Mouse (Mus musculus) limb, embryonic 15.5 days (tissue): ENCODE measurements around the gene Ogfod2. TPM values are rescaled to one million over a fixed set of nuclear protein-coding genes. Genes with fewer than 3 reads are reported as not detected.

ENCODE experiments used
- ATAC-seq: fragments of 200-750 bp; cut with Nextera tagmentation; 2 replicates; pipeline ENCODE4 v1.8.0; 2017; ENCODE audit warnings: low read depth, moderate TSS enrichment; ENCODE audit not compliant: insufficient number of reproducible peaks, low FRiP score, low TSS enrichment
- H3K27ac ChIP-seq: fragments of 300-500 bp; sonication (generic); 2 replicates; pipeline ENCODE4 v1.5.1; 2015; ENCODE audit warnings: moderate library complexity, mild to moderate bottlenecking, inconsistent platforms
- H3K27me3 ChIP-seq: fragments of 300-500 bp; sonication (generic); 2 replicates; pipeline ENCODE4 v1.6.1; 2015; ENCODE audit warnings: inconsistent platforms
- H3K36me3 ChIP-seq: fragments of 300-500 bp; sonication (generic); 2 replicates; pipeline ENCODE4 v1.6.1; 2015; ENCODE audit warnings: inconsistent platforms
- H3K4me1 ChIP-seq: fragments of 300-500 bp; sonication (generic); 2 replicates; pipeline ENCODE4 v1.6.1; 2015; ENCODE audit warnings: inconsistent platforms
- H3K4me2 ChIP-seq: fragments of 300-500 bp; sonication (generic); 2 replicates; pipeline ENCODE4 v1.6.1; 2015; ENCODE audit warnings: mild to moderate bottlenecking, inconsistent platforms
- H3K4me3 ChIP-seq: fragments of 300-500 bp; sonication (generic); 2 replicates; pipeline ENCODE4 v1.5.1; 2015; ENCODE audit warnings: mild to moderate bottlenecking, inconsistent platforms
- H3K9ac ChIP-seq: fragments of 300-500 bp; sonication (generic); 2 replicates; pipeline ENCODE4 v1.6.1; 2015; ENCODE audit warnings: inconsistent platforms
- H3K9me3 ChIP-seq: fragments of 300-500 bp; sonication (generic); 2 replicates; pipeline ENCODE4 v1.6.1; 2016; ENCODE audit warnings: inconsistent platforms
- WGBS: fragments of 180-500 bp; shearing (Covaris S2); methylation state at CpG from one replicate; pipeline ENCODE4 v1.1.7; 2015; 5-methylcytosine and 5-hydroxymethylcytosine counted together
- polyA plus RNA-seq: library from polyadenylated mRNA; unstranded; fragments of >200 nt; fragmentation: Nextera tagmentation; extraction: Ambion mirVana; gene quantifications from 2 replicates; pipeline ENCODE4 v1.2.1, GENCODE M21; 2015

The Ogfod2 gene
- polyA plus RNA-seq: 24.8 and 26.4 TPM in 2 replicates

GRCm38 (mm10) chr5:124111742-124112497, at the start of gene Ogfod2:
Gene Ogfod2, plus strand, starts transcription at chr5:124112297.
- H3K4me3 ChIP-seq: peak within 1 kb of the TSS; percentile 73
- WGBS: under 1% methylated on average over 66 of the region's 66 CpGs
- peak; percentile 99 for ATAC-seq
- peak within 1 kb of the TSS; percentile 92 for H3K4me2 ChIP-seq
- H3K9ac ChIP-seq: peak within 1 kb of the TSS; percentile 61
- H3K9me3 ChIP-seq: no peaks in the 10 kb centered on the region
- no peaks in the 10 kb centered on the region for H3K27me3 ChIP-seq
- peaks cover 10% of the 10 kb centered on the region; the same call in 1 of the 2 replicates for H3K36me3 ChIP-seq
- H3K27ac ChIP-seq: peak within 1 kb of the TSS; percentile 90
- peaks cover 29% of the 10 kb centered on the region for H3K4me1 ChIP-seq

- no peaks in the 10 kb centered on the region for H3K36me3 ChIP-seq
- no peak overlapping the region for H3K9ac ChIP-seq
- no peaks in the 10 kb centered on the region for H3K27me3 ChIP-seq
- no peak overlapping the region for H3K27ac ChIP-seq
- no peak overlapping the region for H3K4me3 ChIP-seq
- no peaks in the 10 kb centered on the region for H3K9me3 ChIP-seq
- ATAC-seq: no peak
- WGBS: 82% methylated on average over 3 of the region's 3 CpGs
- H3K4me1 ChIP-seq: 0 out of 2 replicates have a peak, but pooled peaks cover 3% of the 10 kb centered on the region
- H3K4me2 ChIP-seq: no peak overlapping the region
Observed at GRCm38 (mm10) chr5:124069657-124070056, 42.4 kb upstream of the Ogfod2 start.

DNA sequence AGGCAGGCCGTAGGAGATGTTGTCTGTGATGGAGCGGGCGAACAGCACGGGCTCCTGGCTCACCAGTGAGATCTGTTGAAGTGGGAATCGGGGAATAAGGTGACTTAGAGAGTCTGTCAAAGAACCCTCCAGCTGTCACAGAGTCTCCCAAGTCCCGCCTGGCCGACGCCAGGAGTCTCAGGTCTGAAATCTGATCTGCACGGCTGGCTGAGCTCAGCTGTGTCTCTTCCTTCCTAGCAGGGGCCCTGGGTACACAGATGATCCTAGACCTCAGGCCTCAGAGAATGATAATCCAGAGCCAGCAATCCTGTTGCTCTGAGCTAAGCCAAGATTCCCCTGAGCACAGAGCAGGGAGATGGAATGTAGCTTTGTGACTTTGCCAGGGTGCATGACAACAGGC, 38.4 kb upstream of the Ogfod2 start:
- H3K9me3 ChIP-seq: no peaks in the 10 kb centered on the region
- no peak overlapping the region for H3K4me3 ChIP-seq
- WGBS: 47% methylated on average over 9 of the region's 9 CpGs
- no peaks in the 10 kb centered on the region; the same call in 1 of the 2 replicates for H3K27me3 ChIP-seq
- H3K4me2 ChIP-seq: no peak overlapping the region
- no peaks in the 10 kb centered on the region for H3K36me3 ChIP-seq
- H3K9ac ChIP-seq: no peak overlapping the region
- peaks cover 26% of the 10 kb centered on the region for H3K4me1 ChIP-seq
- 0 out of 2 replicates have a peak, but pooled peaks have one; percentile 5 for ATAC-seq
- no peak overlapping the region for H3K27ac ChIP-seq

DNA sequence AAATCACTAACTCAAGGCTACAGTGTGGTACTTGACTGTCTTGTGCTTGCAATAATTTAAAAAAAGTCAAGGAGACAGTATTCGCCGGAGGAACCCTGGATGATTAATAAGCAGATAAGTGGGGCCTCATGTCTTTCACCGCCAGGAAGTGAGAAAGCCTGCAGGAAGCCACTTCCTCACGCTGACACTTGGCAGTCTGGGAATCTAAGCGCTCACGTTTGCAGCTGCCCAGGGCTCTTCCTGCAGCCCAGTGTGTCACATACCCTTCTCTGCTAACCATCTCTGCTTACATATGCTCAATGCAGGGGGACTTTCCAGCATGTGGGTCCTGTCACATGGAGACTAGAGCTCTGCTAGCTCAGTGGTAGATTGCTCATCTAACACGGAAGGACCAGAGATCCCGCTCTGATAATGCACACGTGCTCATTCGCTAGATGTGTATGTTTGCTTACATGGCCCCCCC, 37.2 kb upstream of the Ogfod2 start:
- Histone ChIP-seq H3K36me3 (no peaks in the 10 kb centered on the region), H3K27me3 (no peaks in the 10 kb centered on the region; the same call in 1 of the 2 replicates), H3K9me3 (no peaks in the 10 kb centered on the region), H3K4me1 (peaks cover 35% of the 10 kb centered on the region), H3K27ac (no peak overlapping the region), H3K4me3 (no peak overlapping the region), H3K4me2 (no peak overlapping the region), H3K9ac (no peak overlapping the region)
- 41% methylated on average over 10 of the region's 10 CpGs for WGBS
- peak; percentile 12; the same call in 1 of the 2 replicates for ATAC-seq

- ATAC-seq: no peak
- H3K4me1 ChIP-seq: peaks cover 35% of the 10 kb centered on the region
- H3K9ac ChIP-seq: no peak overlapping the region
- no peaks in the 10 kb centered on the region for H3K36me3 ChIP-seq
- no peak overlapping the region for H3K27ac ChIP-seq
- no peak overlapping the region for H3K4me3 ChIP-seq
- no peaks in the 10 kb centered on the region; the same call in 1 of the 2 replicates for H3K27me3 ChIP-seq
- H3K9me3 ChIP-seq: no peaks in the 10 kb centered on the region
- WGBS: 62% methylated on average over 9 of the region's 9 CpGs
- no peak overlapping the region for H3K4me2 ChIP-seq
Observed at GRCm38 (mm10) chr5:124075716-124076115, 36.4 kb upstream of the Ogfod2 start.

- no peak overlapping the region for H3K4me2 ChIP-seq
- H3K27ac ChIP-seq: no peak overlapping the region
- no peak overlapping the region for H3K4me3 ChIP-seq
- H3K9me3 ChIP-seq: no peaks in the 10 kb centered on the region
- H3K27me3 ChIP-seq: no peaks in the 10 kb centered on the region; the same call in 1 of the 2 replicates
- ATAC-seq: no peak
- H3K4me1 ChIP-seq: peaks cover 35% of the 10 kb centered on the region
- H3K36me3 ChIP-seq: no peaks in the 10 kb centered on the region
- no peak overlapping the region for H3K9ac ChIP-seq
- WGBS: 46% methylated on average over 9 of the region's 9 CpGs
Observed at GRCm38 (mm10) chr5:124076559-124076958, 35.5 kb upstream of the Ogfod2 start.

DNA sequence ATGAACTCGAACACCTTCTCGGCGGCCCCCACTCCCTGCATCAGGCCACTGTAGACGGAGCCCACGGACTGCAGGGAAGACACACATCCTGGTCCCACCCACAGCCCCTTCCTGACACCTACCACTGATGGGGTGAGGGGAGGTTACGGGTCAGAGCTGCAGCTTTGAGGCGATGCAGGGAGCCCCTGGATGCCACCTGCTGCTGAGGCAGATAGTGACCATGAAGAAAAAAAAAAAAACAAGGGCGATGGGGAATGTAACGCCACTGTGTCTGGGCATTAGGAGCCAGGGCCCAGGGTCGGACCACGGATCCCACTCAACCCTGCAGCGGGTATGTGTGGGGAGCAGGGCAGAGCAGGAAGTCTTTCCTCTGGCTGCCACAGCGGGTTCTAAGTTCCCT, 34.9 kb upstream of the Ogfod2 start:
- 82% methylated on average over 13 of the region's 13 CpGs for WGBS
- Histone ChIP-seq H3K4me1 (peaks cover 31% of the 10 kb centered on the region), H3K36me3 (no peaks in the 10 kb centered on the region), H3K27ac (no peak overlapping the region), H3K9ac (no peak overlapping the region), H3K4me3 (no peak overlapping the region), H3K27me3 (no peaks in the 10 kb centered on the region; the same call in 1 of the 2 replicates), H3K9me3 (no peaks in the 10 kb centered on the region), H3K4me2 (no peak overlapping the region)
- ATAC-seq: no peak

DNA sequence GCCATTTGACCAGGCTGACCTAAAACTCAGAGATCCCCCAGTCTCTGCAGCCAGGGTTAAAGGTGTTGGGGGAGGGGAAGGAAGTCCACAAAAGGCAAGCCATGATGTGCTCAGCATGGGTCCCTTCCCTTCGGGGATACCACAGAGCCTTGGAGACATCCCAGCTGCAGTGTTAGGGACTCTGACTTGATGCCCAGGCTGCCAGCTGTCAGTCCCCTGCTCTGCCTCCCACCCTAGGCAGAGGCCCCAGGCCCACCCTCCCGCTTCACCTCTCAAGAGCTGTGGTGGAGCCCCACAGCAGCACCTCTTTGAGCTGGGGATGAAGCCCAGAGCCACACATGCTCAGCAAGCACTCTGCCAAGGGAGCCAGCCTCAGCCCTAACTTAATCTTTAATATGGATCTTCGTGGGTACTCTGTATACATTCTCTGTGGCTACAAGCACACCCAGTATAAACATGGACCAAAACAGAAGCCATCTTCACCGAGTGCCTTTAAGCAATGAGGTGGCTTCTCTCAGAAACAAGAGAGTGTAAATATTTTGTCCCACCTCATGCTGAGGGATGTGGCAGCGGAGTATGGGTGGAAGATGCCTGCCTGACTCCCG, 34.1 kb upstream of the Ogfod2 start:
- no peak overlapping the region for H3K4me3 ChIP-seq

DNA sequence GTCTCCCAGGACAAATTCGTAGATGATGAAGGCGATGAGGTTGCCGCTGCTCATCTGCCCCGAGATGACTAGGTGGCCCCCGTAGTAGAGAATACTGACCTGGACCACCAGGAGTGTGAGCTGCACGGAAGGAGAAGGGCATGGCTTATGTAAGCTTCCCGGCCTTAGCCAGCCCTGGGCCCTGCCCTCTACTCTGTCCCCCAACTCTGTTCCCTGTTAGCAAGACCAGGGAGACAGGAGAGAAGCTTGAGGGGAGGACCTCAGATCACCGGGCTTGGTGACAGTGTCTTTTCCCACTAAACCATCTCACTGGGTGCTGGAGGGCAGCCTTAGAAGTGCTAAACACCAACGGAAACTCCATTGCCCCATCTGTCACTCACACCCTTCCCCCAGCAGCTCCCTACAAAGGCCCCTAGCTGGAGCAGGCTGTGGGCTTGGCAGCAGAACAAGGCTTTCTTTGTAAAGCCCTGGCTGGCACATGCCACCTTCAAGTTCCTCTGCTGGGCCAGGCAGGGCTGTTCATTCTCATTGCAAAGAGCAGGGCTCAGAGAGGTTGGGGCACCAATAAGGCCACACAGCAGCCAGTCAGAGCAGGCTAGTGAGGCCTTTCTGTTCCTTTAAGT, 33.2 kb upstream of the Ogfod2 start:
- H3K4me2 ChIP-seq: 0 out of 2 replicates have a peak overlapping the region, but pooled peaks have one; percentile 3

More for the DNA sequence above, 34.1 kb upstream of the Ogfod2 start:
- 61% methylated on average over 6 of the region's 6 CpGs for WGBS
- H3K27ac ChIP-seq: no peak overlapping the region
- H3K4me1 ChIP-seq: peaks cover 31% of the 10 kb centered on the region
- 0 out of 2 replicates have a peak overlapping the region, but pooled peaks have one; percentile 3 for H3K4me2 ChIP-seq
- H3K27me3 ChIP-seq: no peaks in the 10 kb centered on the region; the same call in 1 of the 2 replicates
- ATAC-seq: no peak
- H3K36me3 ChIP-seq: no peaks in the 10 kb centered on the region
- H3K9me3 ChIP-seq: no peaks in the 10 kb centered on the region
- H3K9ac ChIP-seq: no peak overlapping the region

GRCm38 (mm10) chr5:124079880-124080279, 32.2 kb upstream of the Ogfod2 start:
- Histone ChIP-seq H3K9me3 (no peaks in the 10 kb centered on the region), H3K27me3 (no peaks in the 10 kb centered on the region; the same call in 1 of the 2 replicates), H3K4me1 (peaks cover 37% of the 10 kb centered on the region), H3K27ac (no peak overlapping the region), H3K4me2 (no peak overlapping the region), H3K4me3 (no peak overlapping the region), H3K36me3 (no peaks in the 10 kb centered on the region), H3K9ac (no peak overlapping the region)
- WGBS: 92% methylated on average over 17 of the region's 17 CpGs
- ATAC-seq: no peak

More for the DNA sequence above, 33.2 kb upstream of the Ogfod2 start:
- Histone ChIP-seq H3K4me1 (peaks cover 31% of the 10 kb centered on the region), H3K27me3 (no peaks in the 10 kb centered on the region; the same call in 1 of the 2 replicates), H3K9ac (no peak overlapping the region), H3K9me3 (no peaks in the 10 kb centered on the region), H3K4me3 (no peak overlapping the region), H3K36me3 (no peaks in the 10 kb centered on the region), H3K27ac (peak overlapping the region; percentile 77)
- WGBS: 56% methylated on average over 9 of the region's 9 CpGs
- peak; percentile 68 for ATAC-seq

DNA sequence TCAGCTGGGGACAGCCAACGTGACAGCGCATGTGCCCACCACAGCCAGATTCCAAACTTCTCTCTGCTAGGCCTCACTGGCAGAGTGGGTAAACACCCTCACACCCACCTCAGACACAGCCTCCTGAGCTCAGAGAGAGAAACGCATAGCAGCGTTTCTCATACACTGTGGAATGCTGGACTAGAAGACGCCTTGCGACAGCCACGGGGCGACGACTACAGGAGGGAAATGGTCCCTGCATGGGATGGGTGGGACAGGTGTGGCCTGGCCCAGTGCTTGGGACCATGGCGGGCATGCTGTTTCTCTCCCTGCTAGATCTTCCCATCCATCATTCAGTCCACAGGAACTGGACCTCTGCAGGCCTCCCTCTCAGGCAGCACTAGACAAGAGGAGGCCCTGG, 29.6 kb upstream of the Ogfod2 start:
- no peak overlapping the region for H3K9ac ChIP-seq
- no peak for ATAC-seq
- peaks cover 21% of the 10 kb centered on the region for H3K4me1 ChIP-seq
- H3K9me3 ChIP-seq: no peaks in the 10 kb centered on the region
- 75% methylated on average over 10 of the region's 10 CpGs for WGBS
- H3K27me3 ChIP-seq: no peaks in the 10 kb centered on the region; the same call in 1 of the 2 replicates
- H3K36me3 ChIP-seq: no peaks in the 10 kb centered on the region
- H3K4me2 ChIP-seq: no peak overlapping the region
- no peak overlapping the region for H3K27ac ChIP-seq
- no peak overlapping the region for H3K4me3 ChIP-seq
